Mouse (Mus musculus): ENCODE results near the gene Armc3. TPM values are rescaled to one million over a fixed set of nuclear protein-coding genes. Genes with fewer than 3 reads are reported as not detected.

Gene Armc3
- total and polyA plus RNA-seq, 3 experiments, result 0.07 to 0.31 TPM; not detected in 1

DNA sequence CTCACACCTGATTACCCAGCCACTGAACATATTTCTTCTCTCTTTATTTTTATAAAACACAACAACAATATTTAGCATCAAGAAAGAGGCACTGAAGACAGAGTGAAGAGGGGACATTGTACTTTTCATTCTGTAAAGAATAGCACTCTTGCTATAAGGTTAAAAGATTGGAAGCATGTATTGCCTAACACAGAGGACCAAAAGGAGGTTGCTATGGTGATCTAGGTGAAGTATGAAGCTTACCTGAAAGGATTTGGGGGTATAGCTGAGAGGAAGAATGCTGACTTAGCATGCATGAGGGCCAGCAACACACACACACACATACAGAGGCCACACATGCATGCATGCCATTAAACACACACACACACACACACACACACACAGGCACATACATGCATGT lies 58.2 kb downstream of the Armc3 start:
- no peak for DNase-seq (ENCODE audit: low read depth, low spot score)
- no peaks in the 10 kb centered on the region for H3K79me2 ChIP-seq (ENCODE audit: control insufficient read depth, insufficient read depth, low read length, poor library complexity)
- no peaks in the 10 kb centered on the region for H3K36me3 ChIP-seq (ENCODE audit: control insufficient read depth in 1 of 2, insufficient read depth in 2 of 2, low read length in 2 of 2)
- peaks cover 0 to 2% of the 10 kb centered on the region in 2 experiments; a peak in 2 of 4 replicates for H3K27me3 ChIP-seq (ENCODE audit: control insufficient read depth in 1 of 2, insufficient read depth in 2 of 2, low read length in 2 of 2)
- no peaks in the 10 kb centered on the region for H3K9me3 ChIP-seq (replicated peaks; ENCODE audit: insufficient read depth, low read length)
- TF ChIP-seq POLR2AphosphoS5 (IDR thresholded peaks at IDR 0.05; ENCODE audit: borderline replicate concordance, low read depth, low read length) (no peak), USF1 (IDR thresholded peaks at IDR 0.05; ENCODE audit: low read depth, low read length) (no peak), GATA1 (IDR thresholded peaks at IDR 0.05; ENCODE audit: low read depth, low read length) (no peak), EP300 (IDR thresholded peaks at IDR 0.05; ENCODE audit: low read depth in 1 of 2, low read length in 2 of 2) (no peak), NRF1 (IDR thresholded peaks at IDR 0.05; ENCODE audit: insufficient read depth, low read depth, low read length, poor library complexity, severe bottlenecking) (no peak), HCFC1 (IDR thresholded peaks at IDR 0.05; ENCODE audit: low read depth, low read length) (no peak), MAX (IDR thresholded peaks at IDR 0.05; ENCODE audit: low read length) (no peak), POLR2AphosphoS2 (IDR thresholded peaks at IDR 0.05; ENCODE audit: low read length) (no peak), TCF12 (IDR thresholded peaks at IDR 0.05; ENCODE audit: low read depth, low read length) (no peak), UBTF (IDR thresholded peaks at IDR 0.05; ENCODE audit: borderline replicate concordance, insufficient read depth, low read depth, low read length) (no peak), ZNF384 (IDR thresholded peaks at IDR 0.05; ENCODE audit: low read depth, low read length) (no peak), ETS1 (IDR thresholded peaks at IDR 0.05; ENCODE audit: low read depth, low read length) (no peak), MAFK (IDR thresholded peaks at IDR 0.05; ENCODE audit: borderline replicate concordance, low read depth, low read length) (no peak), GABPA (IDR thresholded peaks at IDR 0.05; ENCODE audit: low read depth, low read length) (no peak), BHLHE40 (IDR thresholded peaks at IDR 0.05; ENCODE audit: borderline replicate concordance, low read depth, low read length) (no peak), MXI1 (IDR thresholded peaks at IDR 0.05; ENCODE audit: low read depth, low read length) (no peak)
- H3K27ac ChIP-seq (ENCODE audit: control insufficient read depth, low read depth, low read length), result no peak overlapping the region
- no peaks in the 10 kb centered on the region for H3K4me1 ChIP-seq (ENCODE audit: control insufficient read depth in 1 of 2, insufficient read depth in 2 of 2, low read length in 2 of 2)
- H3K4me3 ChIP-seq (ENCODE audit: control insufficient read depth in 1 of 2, insufficient read depth in 1 of 2, low read depth in 2 of 2, low read length in 2 of 2), result no peak overlapping the region
- H3K9ac ChIP-seq (ENCODE audit: control insufficient read depth, low read depth, low read length, poor library complexity, severe bottlenecking), result no peak overlapping the region

DNA sequence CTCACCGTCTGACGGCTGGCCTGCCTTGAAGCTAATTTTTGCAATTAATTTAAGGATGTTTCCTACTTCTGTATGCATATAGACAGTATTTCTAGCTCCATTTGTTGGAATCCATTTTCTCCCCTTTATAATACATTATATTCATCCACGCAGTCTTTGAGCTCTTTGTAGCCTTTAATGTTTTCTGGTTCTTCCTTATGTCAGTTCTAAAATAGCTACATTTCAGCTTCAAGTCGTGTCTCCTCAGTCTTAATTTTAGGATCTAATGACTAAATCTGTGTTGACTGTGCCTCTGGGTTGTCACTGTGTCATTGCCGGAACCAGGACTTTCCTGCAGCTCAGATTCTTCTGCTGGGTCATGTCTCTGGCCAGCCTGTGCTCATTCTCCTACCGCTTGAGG lies 61.3 kb downstream of the Armc3 start:
- H3K4me3 ChIP-seq (ENCODE audit: control insufficient read depth in 1 of 2, insufficient read depth in 1 of 2, low read depth in 2 of 2, low read length in 2 of 2), result no peak overlapping the region
- H3K36me3 ChIP-seq (ENCODE audit: control insufficient read depth in 1 of 2, insufficient read depth in 2 of 2, low read length in 2 of 2), result no peaks in the 10 kb centered on the region
- DNase-seq (ENCODE audit: low read depth, low spot score), result no peak
- no peaks in the 10 kb centered on the region for H3K9me3 ChIP-seq (replicated peaks; ENCODE audit: insufficient read depth, low read length)
- no peaks in the 10 kb centered on the region; a peak in 1 of 4 replicates for H3K27me3 ChIP-seq (ENCODE audit: control insufficient read depth in 1 of 2, insufficient read depth in 2 of 2, low read length in 2 of 2)
- H3K9ac ChIP-seq (ENCODE audit: control insufficient read depth, low read depth, low read length, poor library complexity, severe bottlenecking), result no peak overlapping the region
- no peaks in the 10 kb centered on the region for H3K79me2 ChIP-seq (ENCODE audit: control insufficient read depth, insufficient read depth, low read length, poor library complexity)
- TF ChIP-seq CHD2 (IDR thresholded peaks at IDR 0.05; ENCODE audit: low read length) (no peak), ZMIZ1 (IDR thresholded peaks at IDR 0.05; ENCODE audit: low read depth, low read length) (no peak), BHLHE40 (IDR thresholded peaks at IDR 0.05; ENCODE audit: borderline replicate concordance, low read depth, low read length) (no peak), MAFK (IDR thresholded peaks at IDR 0.05; ENCODE audit: borderline replicate concordance, low read depth, low read length) (no peak), RCOR1 (IDR thresholded peaks at IDR 0.05; ENCODE audit: low read depth, low read length) (no peak), HCFC1 (IDR thresholded peaks at IDR 0.05; ENCODE audit: low read depth, low read length) (no peak), USF1 (IDR thresholded peaks at IDR 0.05; ENCODE audit: low read depth, low read length) (no peak)
- no peaks in the 10 kb centered on the region for H3K4me1 ChIP-seq (ENCODE audit: control insufficient read depth in 1 of 2, insufficient read depth in 2 of 2, low read length in 2 of 2)
- H3K27ac ChIP-seq (ENCODE audit: control insufficient read depth, low read depth, low read length), result no peak overlapping the region

Measured in MEL (cell line).